Mouse (Mus musculus) megakaryocyte, embryonic 14.5 days (primary cell): ENCODE results near the gene Slc25a44.

ENCODE experiments used
- FLI1 ChIP-seq: IDR thresholded peaks from 2 replicates; pipeline ENCODE4 v1.6.1; 2012; ENCODE audit warnings: low read length, inconsistent platforms, mixed read lengths
- GATA1 ChIP-seq: IDR thresholded peaks from 3 replicates; pipeline ENCODE4 v1.6.1; 2012; ENCODE audit warnings: mixed read lengths, low read length, inconsistent platforms, borderline replicate concordance

GRCm38 (mm10) chr3:88452246-88452645, 27.3 kb upstream of the Slc25a44 start:
- TF ChIP-seq GATA1 (no peak), FLI1 (no peak)
